26 mouse cellular contexts compared by ENCODE assay signal in genomic region chr8:76793891-76794290, GRCm38 (mm10).
DNase-seq lines count a peak whose midpoint lies in the region; ATAC-seq and TF ChIP-seq lines count a peak whose summit lies in the region.
"Had no signal": no experiment of that assay in that cellular context is flagged by ENCODE, and none has a peak within 500 bp of the region (broad histone marks: within the 10 kb centered on the region; RNA-seq: fewer than 3 reads in every experiment).

No protein-coding gene starts in this region.

- no peaks in the 10 kb centered on the region for H3K9me3 ChIP-seq in forebrain, embryonic 11.5 days (ENCODE audit: control insufficient read depth, low read length)
- H3K9me3 ChIP-seq in forebrain, postnatal 0 days (ENCODE audit: low read length) = no peaks in the 10 kb centered on the region
- no peaks in the 10 kb centered on the region for H3K9me3 ChIP-seq in midbrain, embryonic 11.5 days (ENCODE audit: control insufficient read depth, low read length)
- no peaks in the 10 kb centered on the region for H3K9me3 ChIP-seq in midbrain, postnatal 0 days (ENCODE audit: low read length)
- H3K9me3 ChIP-seq in intestine, postnatal 0 days (ENCODE audit: control insufficient read depth) = no peaks in the 10 kb centered on the region
- H3K9me3 ChIP-seq in liver, embryonic 16.5 days (replicated peaks; ENCODE audit: control insufficient read depth, low read length) = no peaks in the 10 kb centered on the region
- H3K9me3 ChIP-seq: forebrain, embryonic 10.5 days; hindbrain, embryonic 13.5 days; kidney, embryonic 15.5 days; lung, embryonic 15.5 days; neural tube, embryonic 15.5 days had no signal

- H3K4me3 ChIP-seq in forebrain, embryonic 11.5 days (ENCODE audit: low read depth, low read length) = no peak overlapping the region
- H3K4me3 ChIP-seq in forebrain, postnatal 0 days (ENCODE audit: low read depth, low read length) = no peak overlapping the region
- no peak overlapping the region for H3K4me3 ChIP-seq in midbrain, embryonic 11.5 days (ENCODE audit: low read depth, low read length)
- H3K4me3 ChIP-seq in midbrain, postnatal 0 days (ENCODE audit: low read depth, low read length) = no peak overlapping the region
- no peak overlapping the region for H3K4me3 ChIP-seq in intestine, postnatal 0 days (ENCODE audit: low read depth, low read length)
- H3K4me3 ChIP-seq in liver, embryonic 16.5 days (ENCODE audit: low read depth, low read length) = no peak overlapping the region
- H3K4me3 ChIP-seq: forebrain, embryonic 10.5 days; hindbrain, embryonic 13.5 days; kidney, embryonic 15.5 days; lung, embryonic 15.5 days; megakaryocyte, embryonic 14.5 days; neural tube, embryonic 15.5 days had no signal

- no peaks in the 10 kb centered on the region for H3K36me3 ChIP-seq in forebrain, embryonic 11.5 days (ENCODE audit: control insufficient read depth, insufficient read depth, low read length)
- no peaks in the 10 kb centered on the region for H3K36me3 ChIP-seq in forebrain, postnatal 0 days (ENCODE audit: insufficient read depth)
- no peaks in the 10 kb centered on the region for H3K36me3 ChIP-seq in midbrain, embryonic 11.5 days (ENCODE audit: control insufficient read depth, insufficient read depth, low read length)
- no peaks in the 10 kb centered on the region for H3K36me3 ChIP-seq in midbrain, postnatal 0 days (ENCODE audit: insufficient read depth, low read length)
- no peaks in the 10 kb centered on the region for H3K36me3 ChIP-seq in intestine, postnatal 0 days (ENCODE audit: control insufficient read depth, insufficient read depth)
- H3K36me3 ChIP-seq in liver, embryonic 16.5 days (ENCODE audit: control insufficient read depth, insufficient read depth) = no peaks in the 10 kb centered on the region
- H3K36me3 ChIP-seq: forebrain, embryonic 10.5 days; hindbrain, embryonic 13.5 days; kidney, embryonic 15.5 days; lung, embryonic 15.5 days; neural tube, embryonic 15.5 days had no signal

- H3K4me2 ChIP-seq in forebrain, embryonic 11.5 days (ENCODE audit: low read depth, low read length, severe bottlenecking) = no peak overlapping the region
- no peak overlapping the region for H3K4me2 ChIP-seq in forebrain, postnatal 0 days (ENCODE audit: low read depth)
- no peak overlapping the region for H3K4me2 ChIP-seq in midbrain, embryonic 11.5 days
- no peak overlapping the region for H3K4me2 ChIP-seq in midbrain, postnatal 0 days (ENCODE audit: low read depth, low read length, poor library complexity, severe bottlenecking)
- H3K4me2 ChIP-seq in intestine, postnatal 0 days (replicated peaks; ENCODE audit: low read depth) = no peak overlapping the region
- no peak overlapping the region for H3K4me2 ChIP-seq in liver, embryonic 16.5 days (ENCODE audit: low read depth, low read length)
- H3K4me2 ChIP-seq: hindbrain, embryonic 13.5 days; kidney, embryonic 15.5 days; lung, embryonic 15.5 days; neural tube, embryonic 15.5 days had no signal

- 92% methylated on average over 3 of the region's 3 CpGs for WGBS in forebrain, embryonic 11.5 days
- WGBS in forebrain, postnatal 0 days = 90% methylated on average over 3 of the region's 3 CpGs
- WGBS in midbrain, embryonic 11.5 days = 93% methylated on average over 3 of the region's 3 CpGs
- WGBS in midbrain, postnatal 0 days = 92% methylated on average over 3 of the region's 3 CpGs
- WGBS in intestine, postnatal 0 days = 55% methylated on average over 3 of the region's 3 CpGs
- 55% methylated on average over 3 of the region's 3 CpGs for WGBS in liver, embryonic 16.5 days (ENCODE audit: insufficient replicate concordance)

- H3K27ac ChIP-seq in forebrain, embryonic 11.5 days (ENCODE audit: low read depth, low read length) = no peak overlapping the region
- no peak overlapping the region for H3K27ac ChIP-seq in forebrain, postnatal 0 days (ENCODE audit: low read depth, low read length)
- H3K27ac ChIP-seq in midbrain, embryonic 11.5 days (ENCODE audit: low read depth, low read length) = no peak overlapping the region
- H3K27ac ChIP-seq in midbrain, postnatal 0 days (ENCODE audit: low read depth, low read length) = no peak overlapping the region
- no peak overlapping the region for H3K27ac ChIP-seq in intestine, postnatal 0 days (ENCODE audit: low read depth, low read length)
- no peak overlapping the region for H3K27ac ChIP-seq in liver, embryonic 16.5 days (ENCODE audit: low read length)
- H3K27ac ChIP-seq: forebrain, embryonic 10.5 days; hindbrain, embryonic 13.5 days; kidney, embryonic 15.5 days; lung, embryonic 15.5 days; neural tube, embryonic 15.5 days had no signal

- no peak for TF ChIP-seq CTCF in forebrain, postnatal 0 days (IDR thresholded peaks at IDR 0.05; ENCODE audit: low read depth)
- no peak for TF ChIP-seq CTCF in midbrain, postnatal 0 days (IDR thresholded peaks at IDR 0.05)
- TF ChIP-seq CTCF in intestine, postnatal 0 days (IDR thresholded peaks at IDR 0.05; ENCODE audit: low read depth) = no peak

- H3K4me1 ChIP-seq in forebrain, embryonic 11.5 days (replicated peaks; ENCODE audit: control insufficient read depth, insufficient read depth, low read length) = no peaks in the 10 kb centered on the region
- no peaks in the 10 kb centered on the region for H3K4me1 ChIP-seq in forebrain, postnatal 0 days (ENCODE audit: insufficient read depth)
- H3K4me1 ChIP-seq in midbrain, embryonic 11.5 days (ENCODE audit: control insufficient read depth, insufficient read depth, low read length) = no peaks in the 10 kb centered on the region
- H3K4me1 ChIP-seq in midbrain, postnatal 0 days (ENCODE audit: insufficient read depth, low read length) = no peaks in the 10 kb centered on the region
- no peaks in the 10 kb centered on the region for H3K4me1 ChIP-seq in intestine, postnatal 0 days (replicated peaks; ENCODE audit: control insufficient read depth, insufficient read depth, low read length)
- no peaks in the 10 kb centered on the region for H3K4me1 ChIP-seq in liver, embryonic 16.5 days (ENCODE audit: control insufficient read depth, low read depth, low read length)
- H3K4me1 ChIP-seq: forebrain, embryonic 10.5 days; hindbrain, embryonic 13.5 days; kidney, embryonic 15.5 days; lung, embryonic 15.5 days; megakaryocyte, embryonic 14.5 days; neural tube, embryonic 15.5 days had no signal

- 0 out of 2 replicates have a peak, but pooled peaks have one; percentile 24 for ATAC-seq in forebrain, embryonic 11.5 days (replicated peaks; ENCODE audit: low FRiP score)
- ATAC-seq in forebrain, postnatal 0 days = no peak
- peak; percentile 46; the same call in 1 of the 2 replicates for ATAC-seq in midbrain, embryonic 11.5 days (ENCODE audit: low FRiP score)
- no peak for ATAC-seq in midbrain, postnatal 0 days (ENCODE audit: low FRiP score)
- peak; percentile 85 for ATAC-seq in intestine, postnatal 0 days
- ATAC-seq in liver, embryonic 16.5 days (ENCODE audit: low read depth) = peak; percentile 30; the same call in 1 of the 2 replicates
- ATAC-seq: CD4-positive, CD25-positive, alpha-beta regulatory T cell, adult 4 months; midbrain, embryonic 16.5 days; Patski had no signal

- H3K27me3 ChIP-seq in forebrain, embryonic 11.5 days (ENCODE audit: control insufficient read depth, insufficient read depth, low read length) = no peaks in the 10 kb centered on the region
- no peaks in the 10 kb centered on the region for H3K27me3 ChIP-seq in forebrain, postnatal 0 days (ENCODE audit: insufficient read depth, low read length)
- no peaks in the 10 kb centered on the region for H3K27me3 ChIP-seq in midbrain, embryonic 11.5 days (ENCODE audit: control insufficient read depth, insufficient read depth, low read length)
- H3K27me3 ChIP-seq in midbrain, postnatal 0 days (ENCODE audit: insufficient read depth, low read length) = no peaks in the 10 kb centered on the region
- no peaks in the 10 kb centered on the region for H3K27me3 ChIP-seq in intestine, postnatal 0 days (replicated peaks; ENCODE audit: control insufficient read depth, insufficient read depth, low read length)
- H3K27me3 ChIP-seq in liver, embryonic 16.5 days (ENCODE audit: control insufficient read depth, insufficient read depth, low read depth, low read length) = no peaks in the 10 kb centered on the region
- H3K27me3 ChIP-seq: hindbrain, embryonic 13.5 days; kidney, embryonic 15.5 days; lung, embryonic 15.5 days; megakaryocyte, embryonic 14.5 days; neural tube, embryonic 15.5 days; Patski had no signal

- H3K9ac ChIP-seq in forebrain, embryonic 11.5 days (ENCODE audit: low read length) = no peak overlapping the region
- no peak overlapping the region for H3K9ac ChIP-seq in forebrain, postnatal 0 days
- H3K9ac ChIP-seq in midbrain, embryonic 11.5 days (ENCODE audit: low read length) = no peak overlapping the region
- H3K9ac ChIP-seq in midbrain, postnatal 0 days (replicated peaks; ENCODE audit: low read length, poor library complexity, severe bottlenecking) = no peak overlapping the region
- H3K9ac ChIP-seq in intestine, postnatal 0 days (ENCODE audit: low read depth, low read length) = no peak overlapping the region
- H3K9ac ChIP-seq in liver, embryonic 16.5 days (ENCODE audit: low read depth, low read length) = no peak overlapping the region
- H3K9ac ChIP-seq: hindbrain, embryonic 13.5 days; kidney, embryonic 15.5 days; lung, embryonic 15.5 days; neural tube, embryonic 15.5 days had no signal

- DNase-seq in forebrain, embryonic 11.5 days (ENCODE audit: low spot score) = no peak
- DNase-seq in forebrain, postnatal 0 days = no peak
- no peak for DNase-seq in midbrain, embryonic 11.5 days (ENCODE audit: low spot score, missing footprints)
- DNase-seq in midbrain, postnatal 0 days (ENCODE audit: low spot score) = no peak
- DNase-seq in gastrocnemius, adult 18-20 months (ENCODE audit: low spot score) = no peak
- no peak for DNase-seq in gastrocnemius, postnatal 10 days
- DNase-seq: adrenal gland, adult 2 months; cerebellum, adult 2 months; cerebellum, postnatal 36 days; kidney, postnatal 36 days; lung, postnatal 36 days; right cerebral cortex, adult 18-20 months; right cerebral cortex, postnatal 4 days; thymus, adult 18-20 months; thymus, postnatal 36 days had no signal

Comparison
In these comparisons a context has a peak if more than half of its experiments do, and no peak if none do; other contexts are left out.
1. ATAC-seq: peak in forebrain, embryonic 11.5 days (single experiment), midbrain, embryonic 11.5 days (single experiment), intestine, postnatal 0 days (single experiment) and liver, embryonic 16.5 days (single experiment); none in forebrain, postnatal 0 days (single experiment) and midbrain, postnatal 0 days (single experiment).